Mouse (Mus musculus) heart, postnatal 4 days (tissue): Measurements from ENCODE around the gene Trim17. TPM values are rescaled to one million over a fixed set of nuclear protein-coding genes. Genes with fewer than 3 reads are reported as not detected.
"Not testable (repeated sequence)": the region's sequence is repeated elsewhere in the genome, so short reads cannot be mapped to it uniquely, and the experiment has no call there.

Experiments
- DNase-seq: peaks from one replicate; pipeline ENCODE4 v3.0.0; 2021
- total RNA-seq, 2 experiments: library from RNA; stranded (reverse); gene quantifications; 2 replicates each; pipeline ENCODE4 v1.2.3; 2021

Gene Trim17
- total RNA-seq, 2 experiments from 2014 or later: 0.10 TPM; not detected in 1

DNA sequence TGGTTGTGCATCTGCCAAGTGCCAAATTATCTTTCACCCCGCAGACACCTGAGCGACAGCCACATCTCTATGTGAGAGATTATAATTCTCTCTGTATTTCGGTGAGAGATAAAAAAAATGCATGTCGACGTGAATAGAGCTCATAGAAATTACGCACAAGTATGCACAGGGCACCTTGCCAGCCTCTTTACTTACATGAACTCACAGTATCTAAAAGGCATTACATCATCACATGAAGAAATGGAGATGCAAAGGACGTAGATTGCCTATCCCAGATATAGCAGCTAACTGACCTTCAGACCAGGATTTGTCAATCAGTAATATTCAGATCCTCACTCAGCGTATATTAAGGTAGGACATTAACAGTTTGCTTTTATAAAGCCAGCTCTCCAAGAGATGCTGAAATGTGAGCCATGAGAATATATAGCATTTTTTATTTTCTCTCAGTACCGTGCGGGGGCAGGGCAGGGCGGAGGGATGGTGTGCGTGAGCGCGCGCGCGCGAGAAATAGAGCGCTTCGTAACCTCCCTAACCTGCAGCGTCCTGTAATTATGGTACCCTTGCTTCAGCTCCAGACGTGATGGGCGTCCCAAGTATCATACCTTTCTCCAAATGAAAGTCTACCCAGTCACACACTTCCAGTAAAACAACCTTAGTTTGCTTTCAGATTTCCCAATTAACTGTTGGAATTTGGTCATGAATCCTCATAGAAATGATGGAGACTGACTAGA, 6.5 kb upstream of the Trim17 start:
- DNase-seq: no peak

DNA sequence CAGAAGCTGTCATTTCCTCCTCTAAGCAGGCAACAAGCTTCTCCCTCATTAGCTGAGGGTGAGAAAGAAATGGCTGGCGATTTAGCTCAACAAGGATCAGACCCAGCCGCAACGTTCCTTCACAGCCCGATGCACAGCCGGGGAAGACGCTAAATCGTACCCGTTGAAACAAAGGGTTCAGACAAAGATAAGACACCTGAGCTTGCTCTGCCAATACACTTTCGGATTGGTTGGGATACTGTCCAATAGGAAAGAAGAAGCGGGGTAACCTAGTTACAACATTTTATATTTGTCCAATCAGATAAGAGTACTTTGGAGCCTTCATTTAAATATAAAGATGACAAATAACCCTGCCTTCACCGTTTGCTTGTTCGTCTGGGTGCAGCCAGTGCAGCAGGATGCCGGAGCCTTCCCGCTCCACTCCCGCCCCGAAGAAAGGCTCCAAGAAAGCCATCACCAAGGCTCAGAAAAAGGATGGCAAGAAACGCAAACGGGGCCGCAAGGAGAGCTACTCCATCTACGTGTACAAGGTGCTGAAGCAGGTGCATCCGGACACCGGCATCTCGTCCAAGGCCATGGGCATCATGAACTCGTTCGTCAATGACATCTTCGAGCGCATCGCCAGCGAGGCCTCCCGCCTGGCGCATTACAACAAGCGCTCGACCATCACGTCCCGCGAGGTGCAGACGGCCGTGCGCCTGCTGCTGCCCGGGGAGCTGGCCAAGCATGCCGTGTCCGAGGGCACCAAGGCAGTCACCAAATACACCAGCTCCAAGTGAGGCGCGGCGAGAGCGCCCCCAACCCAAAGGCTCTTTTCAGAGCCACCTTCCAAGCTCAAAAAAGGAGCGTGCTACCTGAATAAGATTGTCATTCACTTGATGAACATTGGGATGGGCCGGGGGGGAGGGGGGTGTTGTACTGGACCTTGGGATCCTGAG, 5.7 kb upstream of the Trim17 start, which contains the start of gene Hist3h2ba:
Gene Hist3h2ba (plus strand): TSS at position 379 of the 938 bp plus-strand sequence.
- no peak for DNase-seq

DNA sequence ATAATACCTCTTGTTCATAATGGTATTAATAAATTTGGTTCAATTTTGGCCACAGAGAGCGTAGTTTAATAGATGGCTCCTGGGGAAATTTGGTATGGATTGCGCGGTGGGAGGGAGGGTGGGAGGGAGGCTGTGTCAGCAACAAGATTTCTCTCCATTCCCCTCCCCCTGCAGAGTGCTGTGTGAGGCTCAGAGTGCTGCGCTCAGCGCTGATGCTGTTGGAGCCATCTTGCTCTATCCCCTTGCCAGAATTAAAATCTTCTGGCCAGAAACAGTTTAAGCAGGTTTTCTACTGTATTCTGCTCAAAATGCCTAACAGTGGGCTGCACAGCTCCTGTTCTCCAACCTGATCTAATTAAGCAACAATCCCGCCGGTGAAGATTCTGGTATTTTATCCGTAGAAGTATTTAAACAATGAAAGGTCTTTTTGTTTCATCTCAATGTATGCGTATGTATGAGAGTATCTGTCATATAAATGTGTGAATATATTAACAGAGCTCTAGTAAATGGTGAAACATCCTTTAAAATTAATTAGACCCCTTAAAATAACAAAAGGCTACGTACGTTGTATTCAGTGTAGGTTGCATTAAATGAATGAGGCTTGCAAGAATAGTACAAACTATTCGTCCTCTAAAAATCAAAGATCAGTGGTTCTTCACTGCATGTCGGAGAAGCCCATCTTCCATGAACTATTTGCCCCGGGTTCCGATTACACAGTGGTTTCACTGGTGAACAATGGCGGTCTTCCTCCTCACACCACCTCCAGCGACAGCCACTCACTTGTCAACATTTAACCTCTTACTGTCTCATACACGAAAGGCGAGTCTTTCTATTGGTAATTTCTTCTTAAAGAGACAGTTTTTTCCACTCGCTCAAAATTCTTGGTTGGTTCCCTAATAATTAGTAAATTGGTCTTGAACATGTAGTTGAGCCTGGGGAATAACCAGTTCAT, 4.7 kb upstream of the Trim17 start:
- no peak for DNase-seq

DNA sequence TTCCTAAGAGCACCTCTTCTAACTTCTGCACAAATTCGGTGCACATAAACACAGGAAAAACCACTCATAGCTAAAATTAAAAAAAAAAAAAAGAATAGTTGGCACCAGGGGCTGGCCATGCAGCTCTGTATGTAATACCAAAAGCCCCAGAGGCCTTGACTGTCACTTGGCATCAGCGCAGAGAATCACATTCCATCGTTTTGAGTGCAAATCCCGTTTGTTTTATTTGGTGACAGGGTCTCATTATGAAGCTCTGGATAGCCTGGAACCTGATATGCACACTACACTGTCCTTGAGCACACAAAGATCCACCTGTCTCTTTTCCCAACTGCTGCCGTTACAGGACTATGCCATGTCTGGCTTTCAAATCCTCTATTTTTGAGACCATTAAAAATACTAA, 3.3 kb upstream of the Trim17 start:
- no peak for DNase-seq

DNA sequence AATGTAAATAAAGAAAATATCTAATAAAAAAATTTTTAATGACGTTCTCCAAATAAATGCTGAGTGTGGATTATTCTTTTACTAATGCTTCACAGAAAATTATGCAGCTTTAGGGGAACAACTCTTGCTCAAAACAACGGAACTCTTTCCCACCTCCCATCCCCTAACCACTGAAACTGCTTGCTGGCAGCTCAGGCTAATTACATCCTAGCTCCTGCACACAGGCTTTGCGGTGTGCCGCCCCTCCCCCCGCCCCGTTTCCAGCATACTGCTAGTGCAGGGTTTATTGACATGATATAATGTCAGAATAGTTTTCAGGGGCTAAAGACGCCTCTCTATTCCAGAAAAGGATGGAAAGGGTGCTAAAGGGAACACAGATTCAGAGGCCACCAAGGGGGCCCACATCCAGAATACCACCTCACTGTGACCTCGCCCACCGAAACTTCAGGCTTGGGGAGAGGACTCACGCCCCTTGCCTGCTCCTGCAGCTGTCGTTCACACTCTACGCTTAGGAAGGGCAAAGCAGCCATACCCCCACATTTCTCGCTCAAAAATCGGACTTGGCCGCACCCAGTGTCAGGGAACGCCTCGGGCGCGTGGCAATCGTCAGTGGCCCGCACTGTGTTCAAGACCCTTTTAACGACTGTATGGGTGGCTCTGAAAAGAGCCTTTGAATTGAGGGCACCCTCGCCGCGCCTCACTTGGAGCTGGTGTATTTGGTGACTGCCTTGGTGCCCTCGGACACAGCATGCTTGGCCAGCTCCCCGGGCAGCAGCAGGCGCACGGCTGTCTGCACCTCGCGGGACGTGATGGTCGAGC, 925 bp upstream of the Trim17 start:
- peak; percentile 33 for DNase-seq

DNA sequence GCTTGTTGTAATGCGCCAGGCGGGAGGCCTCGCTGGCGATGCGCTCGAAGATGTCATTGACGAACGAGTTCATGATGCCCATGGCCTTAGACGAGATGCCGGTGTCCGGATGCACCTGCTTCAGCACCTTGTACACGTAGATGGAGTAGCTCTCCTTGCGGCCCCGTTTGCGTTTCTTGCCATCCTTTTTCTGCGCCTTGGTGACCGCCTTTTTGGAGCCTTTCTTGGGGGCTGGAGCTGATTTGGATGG, 390 bp upstream of the Trim17 start:
- not testable (repeated sequence) for DNase-seq

DNA sequence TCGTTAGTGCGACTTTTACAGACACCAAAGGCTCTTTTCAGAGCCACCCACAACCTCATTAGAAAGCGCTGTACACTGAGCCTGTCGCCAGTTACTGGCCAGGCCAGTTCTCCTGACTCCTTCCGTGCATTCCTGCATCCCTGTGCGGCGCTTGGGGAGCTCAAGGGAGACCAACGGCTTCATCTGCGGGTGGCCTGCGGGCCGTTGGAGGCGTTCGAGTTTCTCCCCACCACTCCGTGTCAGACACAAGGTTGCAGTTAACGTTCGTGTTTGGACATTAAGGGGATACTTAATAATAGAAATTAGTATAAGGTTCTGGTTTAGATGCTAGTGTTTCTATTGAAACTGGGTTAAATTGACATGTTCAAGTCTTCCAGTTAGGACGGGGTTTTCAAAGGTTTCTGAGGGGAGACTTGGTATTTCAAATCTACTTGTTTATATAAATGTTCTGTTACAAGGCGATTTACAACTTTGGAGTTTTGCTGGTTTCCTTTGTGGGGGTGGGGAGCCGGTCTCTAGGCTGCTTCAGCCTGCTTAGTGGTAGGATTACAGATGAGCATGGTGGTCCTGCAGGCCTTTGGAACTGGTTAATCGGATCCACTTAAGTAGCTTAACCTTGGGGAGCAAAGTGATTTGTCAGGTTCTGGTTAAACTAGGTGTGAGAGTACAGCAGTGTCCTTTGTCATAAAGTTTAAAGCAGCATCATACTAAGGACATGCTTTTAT, 820 bp downstream of the Trim17 start:
- no peak for DNase-seq

DNA sequence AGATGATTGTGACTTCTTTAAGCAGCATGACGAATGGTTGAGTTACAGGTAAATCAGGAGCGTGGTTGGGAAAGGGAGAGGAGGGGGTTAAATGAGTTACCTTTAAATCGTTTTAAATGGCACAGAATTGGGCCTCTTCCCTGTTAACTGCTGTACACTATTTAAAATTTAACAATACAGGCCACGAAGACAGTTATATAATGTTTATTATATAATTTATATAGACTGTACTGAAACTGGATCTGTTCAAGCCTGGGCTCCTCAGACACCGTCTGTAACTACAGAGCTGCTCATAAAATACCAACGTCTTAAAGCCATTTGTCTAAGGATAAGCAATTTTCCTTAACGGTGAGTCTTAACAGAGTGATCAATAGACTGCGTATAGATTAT, 1.4 kb downstream of the Trim17 start:
- no peak for DNase-seq

DNA sequence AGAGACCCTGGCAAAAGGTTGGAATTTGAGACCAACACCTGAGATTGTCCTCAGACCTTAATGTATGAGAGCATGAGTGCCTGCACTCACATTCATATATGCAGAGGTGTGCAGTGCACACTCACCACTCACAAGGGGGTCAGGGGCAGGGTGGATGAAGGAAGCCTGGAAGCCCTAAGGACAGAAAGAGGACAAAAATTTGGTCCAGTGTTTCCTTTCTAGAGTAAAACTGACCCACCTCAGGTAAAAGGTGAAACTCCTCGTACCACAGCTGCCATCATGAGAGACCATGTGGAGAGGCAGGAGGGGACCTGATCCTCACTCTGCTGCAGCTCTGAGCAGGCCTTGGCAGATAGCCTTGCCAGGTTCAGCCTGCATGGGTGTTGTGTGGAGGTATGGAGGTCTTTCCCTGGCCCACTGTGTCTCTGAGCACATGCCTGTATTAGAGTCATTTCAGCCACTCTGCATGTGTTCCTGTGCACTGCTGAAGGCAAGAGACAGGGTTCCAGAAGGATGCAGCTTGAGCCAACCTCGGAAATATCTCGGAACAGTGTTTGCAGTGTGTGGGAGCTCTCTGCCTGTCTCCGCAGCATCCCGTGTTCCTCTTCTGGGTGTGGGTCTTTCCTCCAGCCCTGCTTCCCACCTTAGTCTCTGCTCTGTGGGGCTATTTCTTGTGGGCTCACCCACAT, 2.9 kb downstream of the Trim17 start:
- no peak for DNase-seq

DNA sequence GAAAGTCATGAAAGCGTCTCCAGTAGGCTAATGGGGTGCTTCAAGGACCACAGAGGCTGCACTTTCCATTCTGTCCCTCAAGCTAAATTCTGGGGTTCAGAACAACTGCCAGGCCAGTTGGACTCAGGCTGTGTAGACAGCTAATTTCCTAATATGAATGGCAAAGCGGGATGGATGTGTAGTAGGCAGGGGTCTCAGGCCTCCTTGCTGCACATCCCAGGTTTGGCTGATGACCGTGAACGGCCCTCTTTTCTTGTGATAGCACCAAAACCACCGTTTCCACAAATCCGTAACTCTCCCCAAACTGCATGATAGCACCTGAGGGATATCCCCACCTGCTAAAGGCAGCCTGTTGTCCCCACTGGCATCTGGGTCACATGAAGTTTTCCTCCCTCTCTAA, 4.1 kb downstream of the Trim17 start:
- DNase-seq: no peak

DNA sequence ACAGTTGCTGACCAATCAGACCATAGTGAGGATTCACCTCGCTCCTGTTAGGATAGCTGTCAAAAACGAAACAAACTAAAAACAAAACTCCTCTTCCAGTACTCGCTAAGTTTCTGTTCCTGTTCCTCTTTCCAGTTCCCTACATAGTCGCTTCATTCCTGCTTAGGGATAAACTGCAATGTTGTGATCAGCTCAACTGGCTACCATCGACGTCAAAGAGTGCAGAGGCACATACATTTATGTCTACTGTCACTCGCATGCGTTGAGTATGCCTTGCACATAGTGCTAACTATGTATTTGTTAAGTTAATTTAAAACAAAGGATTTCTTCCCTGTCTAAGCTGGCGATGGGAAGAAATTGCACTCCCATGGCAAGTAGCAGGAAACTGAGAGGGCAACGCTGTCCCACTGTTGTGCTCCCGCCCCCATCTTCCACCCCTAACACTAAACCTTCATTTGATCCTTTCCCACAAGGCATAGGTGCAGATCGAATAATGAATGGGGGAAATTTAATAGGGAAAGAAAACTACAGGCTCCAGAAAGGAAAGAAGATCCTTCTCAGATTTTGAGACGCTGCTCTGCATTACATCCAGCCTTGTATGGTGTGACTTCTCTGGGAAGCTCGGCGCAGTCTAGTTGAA, 4.8 kb downstream of the Trim17 start:
- DNase-seq: no peak

DNA sequence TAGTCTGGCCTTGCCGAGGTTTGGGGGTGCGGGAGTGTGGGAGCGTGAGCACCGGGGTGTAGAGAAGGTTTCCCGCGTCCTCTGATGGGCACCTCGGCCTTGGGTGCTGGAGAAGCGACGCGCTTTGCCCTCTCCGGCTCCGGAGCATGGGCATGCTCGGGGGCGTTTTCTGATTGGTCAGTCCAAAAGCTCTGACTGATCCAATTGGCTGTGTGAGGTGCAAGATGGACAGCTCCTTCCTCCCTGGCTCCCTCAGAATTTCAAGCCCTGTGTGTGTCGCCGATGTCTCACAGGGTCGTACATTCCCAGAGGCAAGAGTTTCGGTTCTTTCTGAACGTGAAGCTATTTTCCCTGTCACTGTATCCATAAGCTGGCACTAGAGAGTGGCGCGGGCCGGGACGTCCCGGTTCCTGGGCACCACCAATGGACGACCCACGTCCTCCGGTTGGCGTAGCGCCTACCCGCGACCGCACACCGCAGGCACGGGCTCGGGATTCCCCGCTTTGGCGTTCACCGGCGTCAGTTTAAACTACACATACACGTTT, 5.5 kb downstream of the Trim17 start:
- DNase-seq: peak; percentile 80

DNA sequence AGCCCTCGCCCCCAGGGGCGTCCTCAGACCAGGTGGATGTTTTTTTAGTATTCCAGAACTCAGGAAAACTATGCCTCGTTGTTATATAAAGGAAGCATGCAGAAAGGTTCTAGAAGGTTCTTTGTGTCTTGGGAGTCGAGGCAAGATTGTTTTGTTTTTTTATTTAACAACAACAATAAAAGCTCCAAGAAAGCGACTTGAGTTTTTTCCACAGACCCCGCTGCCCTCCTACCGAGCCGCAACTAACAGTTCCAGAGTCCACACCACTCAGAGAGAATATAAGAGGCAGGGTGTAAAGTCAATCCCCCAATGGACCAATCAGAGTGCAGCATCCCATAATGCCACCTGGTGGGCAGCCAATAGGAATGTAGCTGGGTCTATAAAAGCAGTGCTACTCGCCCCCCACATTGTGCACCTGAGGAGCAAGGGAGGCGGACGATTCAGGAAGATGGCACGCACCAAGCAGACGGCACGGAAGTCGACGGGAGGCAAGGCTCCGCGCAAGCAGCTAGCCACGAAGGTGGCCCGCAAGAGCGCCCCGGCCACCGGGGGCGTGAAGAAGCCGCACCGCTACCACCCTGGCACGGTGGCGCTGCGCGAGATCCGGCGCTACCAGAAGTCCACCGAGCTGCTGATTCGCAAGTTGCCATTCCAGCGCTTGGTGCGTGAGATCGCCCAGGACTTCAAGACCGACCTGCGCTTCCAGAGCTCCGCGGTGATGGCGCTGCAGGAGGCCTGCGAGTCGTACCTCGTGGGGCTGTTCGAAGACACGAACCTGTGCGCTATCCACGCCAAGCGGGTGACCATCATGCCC, 7.1 kb downstream of the Trim17 start:
- no peak for DNase-seq

DNA sequence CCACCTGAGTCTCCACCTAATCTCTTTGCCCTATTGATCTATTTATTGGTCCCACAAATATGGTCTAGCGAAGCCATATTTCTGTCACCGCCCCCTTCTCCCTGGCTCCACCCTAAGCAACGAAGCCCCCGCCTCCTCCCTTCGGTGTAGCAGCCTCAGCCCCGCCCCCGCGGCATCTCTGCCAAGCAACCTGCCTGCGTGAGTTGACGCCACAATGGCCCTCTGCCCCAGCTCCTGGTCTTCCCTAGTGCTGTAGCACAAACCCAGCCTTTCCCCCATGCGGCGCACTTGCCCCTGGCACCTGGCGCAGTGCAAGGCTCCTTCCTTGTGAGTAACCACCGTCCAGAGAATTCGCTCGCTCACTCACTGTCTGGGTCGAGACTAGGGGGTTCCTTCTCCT, 9.1 kb downstream of the Trim17 start:
- peak; percentile 61 for DNase-seq

DNA sequence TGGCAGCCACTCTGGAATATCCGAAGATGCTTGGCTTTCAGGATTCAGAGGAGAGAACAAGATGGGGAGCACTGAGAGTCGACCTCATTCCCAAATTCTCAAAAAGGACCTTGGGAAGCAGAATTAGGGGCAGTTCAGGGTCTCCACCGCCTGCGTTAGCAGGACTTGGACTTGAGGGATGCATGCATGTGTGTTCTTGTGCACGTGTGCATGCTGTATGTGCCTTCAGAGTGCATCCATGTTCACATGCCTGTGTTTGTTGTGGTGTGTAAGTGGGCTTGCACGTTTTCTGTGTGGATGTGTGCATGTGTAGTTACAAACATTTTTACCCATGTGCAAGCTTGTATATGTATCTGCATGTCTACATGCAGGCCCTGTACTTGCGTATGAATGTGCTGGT, 9.7 kb downstream of the Trim17 start:
- no peak for DNase-seq

DNA sequence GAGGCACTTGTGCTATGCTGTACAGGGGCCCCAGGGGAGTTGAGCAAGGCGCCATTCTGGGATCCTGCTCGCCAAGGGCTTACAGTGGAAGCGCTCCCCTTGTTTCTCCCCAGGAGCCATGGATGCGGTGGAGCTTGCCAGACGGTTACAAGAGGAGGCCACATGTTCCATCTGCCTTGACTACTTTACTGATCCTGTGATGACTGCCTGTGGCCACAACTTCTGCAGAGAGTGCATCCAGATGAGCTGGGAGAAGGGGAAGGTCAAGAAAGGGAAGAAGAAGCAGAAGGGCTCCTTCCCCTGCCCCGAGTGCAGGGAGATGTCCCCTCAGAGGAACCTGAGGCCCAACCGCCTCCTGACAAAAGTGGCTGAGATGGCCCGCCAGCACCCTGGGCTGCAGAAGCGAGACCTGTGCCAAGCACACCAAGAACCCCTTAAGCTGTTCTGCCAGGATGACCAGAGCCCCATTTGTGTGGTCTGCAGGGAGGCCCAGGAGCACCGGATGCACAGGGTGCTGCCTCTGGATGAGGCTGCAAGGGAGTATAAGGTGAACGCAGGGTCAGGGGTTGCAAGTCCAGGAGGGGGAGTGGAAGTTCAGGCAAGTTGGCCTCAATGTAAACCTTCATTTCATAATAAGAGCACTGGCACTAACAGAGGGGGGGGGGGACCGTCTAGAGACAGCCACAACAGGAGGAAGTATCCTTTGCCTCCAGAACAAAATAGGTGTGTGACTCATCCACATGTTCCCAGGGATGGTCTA, 10.7 kb downstream of the Trim17 start:
- no peak for DNase-seq

DNA sequence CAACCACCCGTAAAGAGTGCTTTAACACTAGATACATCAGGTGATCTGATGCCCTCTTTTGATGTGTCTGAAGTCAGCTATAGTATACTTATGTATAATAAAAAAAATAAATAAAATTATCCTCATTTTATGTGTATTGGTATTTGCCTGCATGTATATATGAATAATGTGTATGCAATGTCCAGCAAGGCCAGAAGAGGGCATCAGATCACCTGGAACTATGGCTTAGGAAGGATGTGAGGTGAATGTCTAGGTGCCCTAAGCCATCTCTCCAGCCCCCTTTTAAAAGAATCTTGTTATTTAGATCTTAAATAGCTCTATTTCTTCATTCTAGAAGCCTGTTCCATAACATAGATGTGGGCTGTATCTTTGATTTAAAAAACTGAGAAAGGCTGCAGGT, 12.9 kb downstream of the Trim17 start:
- peak; percentile 57 for DNase-seq

DNA sequence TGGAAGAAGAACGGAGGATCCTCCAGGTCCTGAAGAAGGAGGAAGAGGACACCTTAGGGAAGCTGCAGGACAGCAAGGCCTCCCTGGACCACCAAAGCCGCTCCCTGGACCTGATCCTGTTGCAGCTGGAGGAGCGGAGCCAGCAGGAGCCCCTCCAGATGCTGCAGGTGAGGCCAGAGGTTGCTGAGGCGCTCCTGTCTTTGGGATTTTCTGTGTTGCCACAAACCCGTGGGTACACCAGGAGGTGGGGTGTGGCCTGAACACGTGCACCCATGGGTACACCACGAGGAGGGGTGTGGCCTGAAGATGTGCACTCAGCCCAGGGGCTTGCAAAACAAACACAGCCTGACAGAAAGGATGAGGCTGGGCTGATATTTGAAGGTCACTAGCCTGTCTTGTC, 14.1 kb downstream of the Trim17 start:
- no peak for DNase-seq
